In genomic region chr13:28297577-28297976, GRCm38 (mm10) we compare ENCODE assay signal across 19 mouse cellular contexts. TPM values are rescaled to one million over a fixed set of nuclear protein-coding genes. Genes with fewer than 3 reads are reported as not detected.
DNase-seq lines count a peak whose midpoint lies in the region; ATAC-seq and TF ChIP-seq lines count a peak whose summit lies in the region.
"Had no signal": no experiment of that assay in that cellular context is flagged by ENCODE, and none has a peak within 500 bp of the region (broad histone marks: within the 10 kb centered on the region; RNA-seq: fewer than 3 reads in every experiment).

No protein-coding gene starts in this region.

- no peak overlapping the region for H3K9ac ChIP-seq in heart, postnatal 0 days (replicated peaks; ENCODE audit: low read depth, low read length)
- no peak overlapping the region for H3K9ac ChIP-seq in midbrain, embryonic 12.5 days (replicated peaks)
- no peak overlapping the region for H3K9ac ChIP-seq in midbrain, postnatal 0 days (replicated peaks; ENCODE audit: low read length, poor library complexity, severe bottlenecking)
- no peak overlapping the region for H3K9ac ChIP-seq in limb, embryonic 14.5 days (ENCODE audit: low read depth, low read length, severe bottlenecking)
- H3K9ac ChIP-seq: hindbrain, embryonic 14.5 days; limb, embryonic 15.5 days had no signal

- TF ChIP-seq EP300 in heart, postnatal 0 days (IDR thresholded peaks at IDR 0.05; ENCODE audit: low read depth): no peak

- 44% methylated on average over 2 of the region's 2 CpGs for WGBS in heart, postnatal 0 days
- WGBS in midbrain, embryonic 12.5 days: 47% methylated on average over 2 of the region's 2 CpGs
- 28% methylated on average over 2 of the region's 2 CpGs for WGBS in midbrain, postnatal 0 days
- WGBS in limb, embryonic 14.5 days: 51% methylated on average over 2 of the region's 2 CpGs

- no peaks in the 10 kb centered on the region for H3K27me3 ChIP-seq in heart, postnatal 0 days (ENCODE audit: control insufficient read depth, insufficient read depth, low read length)
- H3K27me3 ChIP-seq in midbrain, embryonic 12.5 days: no peaks in the 10 kb centered on the region
- no peaks in the 10 kb centered on the region for H3K27me3 ChIP-seq in midbrain, postnatal 0 days (ENCODE audit: insufficient read depth, low read length)
- H3K27me3 ChIP-seq in limb, embryonic 14.5 days (ENCODE audit: control insufficient read depth, insufficient read depth, low read length): no peaks in the 10 kb centered on the region
- H3K27me3 ChIP-seq: limb, embryonic 15.5 days had no signal

- H3K4me2 ChIP-seq in heart, postnatal 0 days (ENCODE audit: low read depth, low read length): no peak overlapping the region
- H3K4me2 ChIP-seq in midbrain, embryonic 12.5 days (replicated peaks): no peak overlapping the region
- H3K4me2 ChIP-seq in midbrain, postnatal 0 days (ENCODE audit: low read depth, low read length, poor library complexity, severe bottlenecking): no peak overlapping the region
- H3K4me2 ChIP-seq in limb, embryonic 14.5 days (replicated peaks; ENCODE audit: low read depth, low read length, severe bottlenecking): no peak overlapping the region
- H3K4me2 ChIP-seq: hindbrain, embryonic 14.5 days; limb, embryonic 15.5 days had no signal

- TF ChIP-seq CTCF in heart, postnatal 0 days (IDR thresholded peaks at IDR 0.05; ENCODE audit: low read depth): no peak
- TF ChIP-seq CTCF in midbrain, postnatal 0 days (IDR thresholded peaks at IDR 0.05): no peak

- no peak overlapping the region for H3K4me3 ChIP-seq in heart, postnatal 0 days (ENCODE audit: low read depth, low read length)
- H3K4me3 ChIP-seq in midbrain, embryonic 12.5 days: no peak overlapping the region
- H3K4me3 ChIP-seq in midbrain, postnatal 0 days (ENCODE audit: low read depth, low read length): no peak overlapping the region
- no peak overlapping the region for H3K4me3 ChIP-seq in limb, embryonic 14.5 days (replicated peaks; ENCODE audit: low read length)
- H3K4me3 ChIP-seq: gastrocnemius, adult 2 months; limb, embryonic 15.5 days had no signal

- H3K27ac ChIP-seq in heart, postnatal 0 days (ENCODE audit: low read depth): no peak overlapping the region
- H3K27ac ChIP-seq in midbrain, embryonic 12.5 days (replicated peaks): peak overlapping the region; percentile 39; the same call in 1 of the 2 replicates
- H3K27ac ChIP-seq in midbrain, postnatal 0 days (ENCODE audit: low read depth, low read length): no peak overlapping the region
- no peak overlapping the region for H3K27ac ChIP-seq in limb, embryonic 14.5 days (replicated peaks; ENCODE audit: low read depth, low read length)
- H3K27ac ChIP-seq: gastrocnemius, adult 2 months; hindbrain, embryonic 14.5 days; limb, embryonic 15.5 days had no signal

- no peaks in the 10 kb centered on the region for H3K36me3 ChIP-seq in heart, postnatal 0 days (replicated peaks; ENCODE audit: control insufficient read depth, insufficient read depth, low read length)
- no peaks in the 10 kb centered on the region for H3K36me3 ChIP-seq in midbrain, embryonic 12.5 days
- H3K36me3 ChIP-seq in midbrain, postnatal 0 days (ENCODE audit: insufficient read depth, low read length): no peaks in the 10 kb centered on the region
- no peaks in the 10 kb centered on the region for H3K36me3 ChIP-seq in limb, embryonic 14.5 days (ENCODE audit: control insufficient read depth, insufficient read depth, low read length)
- H3K36me3 ChIP-seq: limb, embryonic 15.5 days had no signal

- no peaks in the 10 kb centered on the region for H3K9me3 ChIP-seq in heart, postnatal 0 days (replicated peaks; ENCODE audit: control insufficient read depth, low read length)
- H3K9me3 ChIP-seq in midbrain, embryonic 12.5 days: no peaks in the 10 kb centered on the region
- H3K9me3 ChIP-seq in midbrain, postnatal 0 days (ENCODE audit: low read length): no peaks in the 10 kb centered on the region
- no peaks in the 10 kb centered on the region for H3K9me3 ChIP-seq in limb, embryonic 14.5 days (ENCODE audit: control insufficient read depth, low read length)
- H3K9me3 ChIP-seq: limb, embryonic 15.5 days had no signal

- no peaks in the 10 kb centered on the region for H3K4me1 ChIP-seq in heart, postnatal 0 days (ENCODE audit: control insufficient read depth, insufficient read depth)
- peaks cover 28% of the 10 kb centered on the region for H3K4me1 ChIP-seq in midbrain, embryonic 12.5 days
- peaks cover 6% of the 10 kb centered on the region; the same call in 1 of the 2 replicates for H3K4me1 ChIP-seq in midbrain, postnatal 0 days (ENCODE audit: insufficient read depth, low read length)
- peaks cover 11% of the 10 kb centered on the region for H3K4me1 ChIP-seq in limb, embryonic 14.5 days (ENCODE audit: control insufficient read depth, insufficient read depth, low read length)

- DNase-seq in heart, postnatal 0 days (ENCODE audit: low spot score): peak; percentile 24
- DNase-seq in heart, adult 9 months (ENCODE audit: low spot score in 2 of 2): no peak
- DNase-seq in midbrain, postnatal 0 days (ENCODE audit: low spot score): no peak
- peak; percentile 23 for DNase-seq in limb, embryonic 14.5 days (ENCODE audit: low spot score)
- no peak for DNase-seq in kidney, adult 18-20 months
- DNase-seq in left cerebral cortex, postnatal 25 days (ENCODE audit: low spot score in 2 of 2): no peak
- DNase-seq in testis, postnatal 10 days (ENCODE audit: low spot score): no peak
- DNase-seq: adrenal gland, postnatal 36 days; cerebellum, adult 9-10 months; gastrocnemius, adult 2 months; heart, adult 18-20 months; lung, adult 18-20 months; lung, postnatal 36 days; thymus, postnatal 14 days had no signal

- TF ChIP-seq POLR2A in limb, embryonic 14.5 days (IDR thresholded peaks at IDR 0.05; ENCODE audit: borderline replicate concordance, extremely low read depth, insufficient read depth, insufficient read length): no peak

- intact Hi-C loops in left cerebral cortex, postnatal 25 days (cut with DNase I): no loop called here

- ATAC-seq in heart, postnatal 0 days (ENCODE audit: insufficient read depth, low read depth): 0 out of 2 replicates have a peak, but pooled peaks have one; percentile 20
- ATAC-seq in midbrain, embryonic 12.5 days (ENCODE audit: low FRiP score, low read depth): no peak
- no peak for ATAC-seq in midbrain, postnatal 0 days (ENCODE audit: low FRiP score)
- ATAC-seq in limb, embryonic 14.5 days (ENCODE audit: low FRiP score, low read depth): no peak; the same call in 1 of the 2 replicates
- ATAC-seq: activated CD4-positive, CD25-positive, alpha-beta regulatory T cell, adult 4 months; CD4-positive, CD25-positive, alpha-beta regulatory T cell, adult 4 months had no signal

RNA-seq across cellular contexts. Expression of gene Gm11361, which starts 40.2 kb away (rescaled TPM):
- total RNA-seq in heart, postnatal 0 days (2014; rRNA removed; ENCODE audit: low replicate concordance): 1.0 and 1.4 TPM in 2 replicates
- 2.0 and 2.5 TPM in 2 replicates for polyA plus RNA-seq in heart, postnatal 0 days (2015; fragmentation: Nextera tagmentation; extraction: Ambion mirVana)
- 1.3 and 2.0 TPM in 2 replicates for polyA plus RNA-seq in midbrain, embryonic 12.5 days (2016; fragmentation: Nextera tagmentation; extraction: Ambion mirVana)
- 1.5 and 1.6 TPM in 2 replicates for total RNA-seq in midbrain, postnatal 0 days (2014; rRNA removed)
- polyA plus RNA-seq in midbrain, postnatal 0 days (2015; fragmentation: Nextera tagmentation; extraction: Ambion mirVana): 1.8 and 3.2 TPM in 2 replicates
- 1.2 and 1.5 TPM in 2 replicates for polyA plus RNA-seq in limb, embryonic 14.5 days (2012; rRNA removed)
- 5.6 and 6.5 TPM in 2 replicates for polyA plus RNA-seq in limb, embryonic 14.5 days (2014; fragmentation: Nextera tagmentation; extraction: Ambion mirVana)
- 10 to 100 TPM; 49.4 to 59.0 TPM for total RNA-seq in left cerebral cortex, postnatal 25 days (2021)

Comparison
In these comparisons a context has a peak if more than half of its experiments do, and no peak if none do; other contexts are left out.
1. DNase-seq: peak in heart, postnatal 0 days (single experiment) and limb, embryonic 14.5 days (single experiment); none in heart, adult 9 months (0 of 2), midbrain, postnatal 0 days (single experiment), kidney, adult 18-20 months (single experiment), left cerebral cortex, postnatal 25 days (0 of 2) and testis, postnatal 10 days (single experiment).